In the genomic region with DNA sequence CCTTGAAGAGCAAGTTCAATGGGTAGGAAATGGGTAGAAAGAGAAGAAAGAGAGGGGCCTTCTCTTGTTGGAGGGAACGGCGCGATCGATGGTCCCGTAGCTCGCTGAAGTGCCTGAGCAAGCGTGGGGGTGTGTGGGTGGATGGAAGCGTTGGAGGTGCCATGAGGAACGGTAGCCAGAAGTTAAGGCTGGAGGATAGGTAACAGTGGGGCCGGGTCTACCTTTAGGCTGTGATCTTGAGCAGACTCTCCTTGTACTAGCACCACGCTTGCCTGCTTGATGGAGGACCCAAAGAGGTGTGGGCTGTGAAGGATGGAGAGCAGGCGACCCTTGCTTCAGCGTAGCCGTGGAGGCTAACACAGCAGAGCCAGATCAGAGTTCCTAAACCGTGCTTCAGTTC, we compare ENCODE assay signal across 23 mouse cellular contexts. TPM values are rescaled to one million over a fixed set of nuclear protein-coding genes. Genes with fewer than 3 reads are reported as not detected.
DNase-seq lines count a peak whose midpoint lies in the region; ATAC-seq and TF ChIP-seq lines count a peak whose summit lies in the region.
"Had no signal": no experiment of that assay in that cellular context is flagged by ENCODE, and none has a peak within 500 bp of the region (broad histone marks: within the 10 kb centered on the region; RNA-seq: fewer than 3 reads in every experiment).

No protein-coding gene starts in this region.

- no peaks in the 10 kb centered on the region for H3K9me3 ChIP-seq in liver, embryonic 11.5 days (ENCODE audit: control insufficient read depth, low read length)
- H3K9me3 ChIP-seq: embryonic facial prominence, embryonic 15.5 days; forebrain, embryonic 15.5 days; kidney, embryonic 15.5 days had no signal

- DNase-seq in cerebellum, adult 2 months: peak; percentile 6 to 31
- peak; percentile 18 for DNase-seq in liver, embryonic 11.5 days (ENCODE audit: low spot score)
- no peak for DNase-seq in liver
- DNase-seq in cerebellum, adult 8-10 months: peak; percentile 21
- DNase-seq in cerebellum, postnatal 25 days: peak; percentile 13 to 17
- no peak for DNase-seq in c-Kit-positive CD71-positive TER-119-positive erythroid progenitor cells, embryonic 14.5 days (ENCODE audit: low spot score)
- DNase-seq: adrenal gland, postnatal 36 days; kidney, adult 11 months; kidney, postnatal 36 days; left cerebral cortex, postnatal 4 days; lung, postnatal 10 days; thymus, adult 2 months; thymus, postnatal 4 days had no signal

- peaks cover 57% of the 10 kb centered on the region for H3K4me1 ChIP-seq in cerebellum, adult 2 months (ENCODE audit: control insufficient read depth, insufficient read depth, low read length)
- H3K4me1 ChIP-seq in liver, embryonic 11.5 days (replicated peaks; ENCODE audit: control insufficient read depth, insufficient read depth, low read length): no peaks in the 10 kb centered on the region
- H3K4me1 ChIP-seq: embryonic facial prominence, embryonic 15.5 days; forebrain, embryonic 15.5 days; kidney, embryonic 15.5 days; midbrain, embryonic 10.5 days had no signal

- H3K27me3 ChIP-seq in cerebellum, adult 2 months (ENCODE audit: control insufficient read depth, insufficient read depth, low read length): no peaks in the 10 kb centered on the region
- H3K27me3 ChIP-seq in liver, embryonic 11.5 days (replicated peaks; ENCODE audit: control insufficient read depth, insufficient read depth, low read length): no peaks in the 10 kb centered on the region
- H3K27me3 ChIP-seq: embryonic facial prominence, embryonic 15.5 days; forebrain, embryonic 15.5 days; kidney, embryonic 15.5 days had no signal

- no peak for TF ChIP-seq CTCF in cerebellum, adult 2 months (IDR thresholded peaks at IDR 0.05; ENCODE audit: borderline replicate concordance, insufficient read depth, low read depth, low read length)

- no peaks in the 10 kb centered on the region for H3K36me3 ChIP-seq in liver, embryonic 11.5 days (ENCODE audit: control insufficient read depth, insufficient read depth, low read length)
- H3K36me3 ChIP-seq: embryonic facial prominence, embryonic 15.5 days; forebrain, embryonic 15.5 days; kidney, embryonic 15.5 days; midbrain, embryonic 10.5 days had no signal

- WGBS in cerebellum, adult 2 months: 71% methylated on average over 15 of the region's 15 CpGs
- 87% methylated on average over 15 of the region's 15 CpGs for WGBS in liver, embryonic 11.5 days

- H3K9ac ChIP-seq in liver, embryonic 11.5 days (ENCODE audit: low read depth, low read length): no peak overlapping the region
- H3K9ac ChIP-seq: embryonic facial prominence, embryonic 15.5 days; forebrain, embryonic 15.5 days; kidney, embryonic 15.5 days; liver, postnatal 0 days had no signal

- ATAC-seq in cerebellum, adult (ENCODE audit: insufficient number of reproducible peaks, low FRiP score, low TSS enrichment): no peak
- no peak for ATAC-seq in liver, embryonic 11.5 days (replicated peaks; ENCODE audit: low FRiP score)
- ATAC-seq: forebrain, embryonic 15.5 days; hindbrain, postnatal 0 days; liver, postnatal 0 days had no signal

- peak overlapping the region; percentile 18 for H3K27ac ChIP-seq in cerebellum, adult 2 months (ENCODE audit: insufficient read depth, low read length)
- H3K27ac ChIP-seq in liver, embryonic 11.5 days (ENCODE audit: low read depth, low read length): no peak overlapping the region
- H3K27ac ChIP-seq: embryonic facial prominence, embryonic 15.5 days; forebrain, embryonic 15.5 days; hindbrain, postnatal 0 days; kidney, embryonic 15.5 days; midbrain, embryonic 10.5 days had no signal

- H3K4me3 ChIP-seq in cerebellum, adult 2 months (replicated peaks; ENCODE audit: insufficient read depth, low read depth, low read length): no peak overlapping the region
- no peak overlapping the region for H3K4me3 ChIP-seq in liver, embryonic 11.5 days (ENCODE audit: low read depth, low read length)
- H3K4me3 ChIP-seq: embryonic facial prominence, embryonic 15.5 days; forebrain, embryonic 15.5 days; kidney, embryonic 15.5 days; midbrain, embryonic 10.5 days had no signal

- no peak for TF ChIP-seq POLR2A in cerebellum, adult 2 months (IDR thresholded peaks at IDR 0.05; ENCODE audit: borderline replicate concordance, insufficient read depth, low read length)

- no peak overlapping the region for H3K4me2 ChIP-seq in liver, embryonic 11.5 days
- H3K4me2 ChIP-seq: embryonic facial prominence, embryonic 15.5 days; forebrain, embryonic 15.5 days; heart, embryonic 11.5 days; kidney, embryonic 15.5 days had no signal

RNA-seq across cellular contexts. Expression of a gene that starts 12.1 kb away (rescaled TPM):
- 43.2 and 50.4 TPM in 2 replicates for polyA plus RNA-seq in cerebellum, adult 2 months (2012; rRNA removed)
- polyA plus RNA-seq in liver, embryonic 11.5 days (2014; fragmentation: Nextera tagmentation; extraction: Ambion mirVana): 0.64 and 0.86 TPM in 2 replicates
- polyA plus RNA-seq: heart, postnatal 0 days; kidney, embryonic 15.5 days; stomach, embryonic 14.5 days had no signal

Comparison
In these comparisons a context has a peak if more than half of its experiments do, and no peak if none do; other contexts are left out.
1. DNase-seq: peak in cerebellum, adult 2 months (2 of 2), liver, embryonic 11.5 days (single experiment), cerebellum, adult 8-10 months (single experiment) and cerebellum, postnatal 25 days (2 of 2); none in liver (single experiment) and c-Kit-positive CD71-positive TER-119-positive erythroid progenitor cells, embryonic 14.5 days (single experiment).
2. RNA of a gene that starts 12.1 kb away (polyA plus RNA-seq): 43.2 to 50.4 TPM in cerebellum, adult 2 months; 0.64 to 0.86 TPM in liver, embryonic 11.5 days; every median in the first group is over 10 times any median in the second.